Mouse (Mus musculus) kidney, postnatal 4 days (tissue): ENCODE measurements at regions not wholly inside any gene's neighbourhood (a gene's known extent, or its start where the extent isn't known, plus 50 kb on each side); places are given as distances from the start of the nearest gene placed in this dataset.

ENCODE experiments used
- DNase-seq, 2 experiments: peaks; one replicate each; pipeline ENCODE4 v3.0.0; 2021; ENCODE audit warnings: mixed read lengths in 2 of 2

DNA sequence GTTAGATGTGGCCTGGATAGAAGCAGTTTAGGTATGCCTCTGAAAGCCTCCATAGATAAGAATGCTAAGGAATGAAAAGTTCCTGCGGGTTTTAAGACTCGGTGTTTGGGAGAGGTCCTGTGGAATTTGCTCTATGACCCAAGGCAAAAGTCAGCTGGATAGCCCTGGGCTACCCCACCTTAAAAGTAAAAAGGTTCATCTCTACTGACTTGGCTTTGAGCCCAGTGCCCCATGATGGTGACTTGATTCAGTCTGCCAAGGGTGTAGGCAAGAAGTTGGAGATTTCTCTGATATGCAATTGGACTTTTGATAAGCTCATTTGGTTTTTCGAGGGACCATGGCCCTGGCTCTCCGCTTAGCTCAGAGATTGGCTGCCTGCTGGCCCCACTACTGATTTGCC lies 78.8 kb upstream of the Herc3 start:
- DNase-seq: no peak

DNA sequence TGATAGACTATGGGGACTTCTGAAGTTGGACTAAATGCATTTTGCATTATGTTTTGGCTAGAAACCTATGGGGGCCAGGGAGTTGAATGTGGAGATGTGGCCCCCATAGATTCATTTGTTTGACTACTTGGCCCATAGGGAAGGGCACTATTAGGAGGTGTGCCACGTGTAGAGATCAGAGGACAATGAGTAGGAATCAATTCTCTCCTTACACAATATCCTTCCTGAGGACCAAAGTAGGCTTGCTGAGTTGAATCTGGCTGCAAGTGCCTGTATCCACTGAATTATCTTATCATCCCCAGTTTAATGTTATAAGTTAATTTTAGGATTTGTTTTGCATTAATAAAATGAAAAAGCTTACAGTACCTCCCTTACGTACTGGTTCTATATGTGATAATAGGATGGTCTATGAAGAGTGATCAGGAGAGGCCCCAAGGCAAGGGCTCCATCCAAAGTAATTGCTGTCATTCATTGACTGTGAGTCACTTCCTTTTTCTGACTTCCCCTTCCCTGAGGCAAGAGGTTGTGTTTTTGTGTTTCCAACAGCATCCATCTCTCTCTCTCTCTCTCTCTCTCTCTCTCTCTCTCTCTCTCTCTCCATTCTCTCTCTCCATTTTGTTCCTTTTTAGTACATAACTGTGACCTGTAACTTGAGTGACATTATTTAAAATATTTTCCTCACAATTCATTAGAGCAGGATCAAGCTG lies 74.8 kb upstream of the Herc3 start:
- no peak for DNase-seq

DNA sequence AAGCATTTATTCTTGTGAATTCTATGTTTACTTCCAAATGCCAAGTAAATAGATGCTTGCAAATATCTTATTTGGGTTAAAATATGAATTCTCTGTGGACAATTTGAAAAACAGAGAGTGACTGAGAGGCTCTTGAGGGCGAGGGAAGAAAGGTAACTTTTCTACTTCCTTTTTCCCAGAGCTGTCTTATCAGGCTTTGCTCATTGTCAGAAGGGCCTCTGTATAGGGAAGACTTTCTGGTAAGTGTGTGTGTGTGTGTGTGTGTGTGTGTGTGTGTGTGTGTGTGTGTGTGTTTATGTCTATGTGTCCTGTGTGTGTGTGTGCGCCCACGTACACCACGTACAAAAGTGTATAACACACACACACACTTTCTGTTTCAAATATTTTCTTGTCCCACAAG lies 73.9 kb upstream of the Herc3 start:
- no peak for DNase-seq

DNA sequence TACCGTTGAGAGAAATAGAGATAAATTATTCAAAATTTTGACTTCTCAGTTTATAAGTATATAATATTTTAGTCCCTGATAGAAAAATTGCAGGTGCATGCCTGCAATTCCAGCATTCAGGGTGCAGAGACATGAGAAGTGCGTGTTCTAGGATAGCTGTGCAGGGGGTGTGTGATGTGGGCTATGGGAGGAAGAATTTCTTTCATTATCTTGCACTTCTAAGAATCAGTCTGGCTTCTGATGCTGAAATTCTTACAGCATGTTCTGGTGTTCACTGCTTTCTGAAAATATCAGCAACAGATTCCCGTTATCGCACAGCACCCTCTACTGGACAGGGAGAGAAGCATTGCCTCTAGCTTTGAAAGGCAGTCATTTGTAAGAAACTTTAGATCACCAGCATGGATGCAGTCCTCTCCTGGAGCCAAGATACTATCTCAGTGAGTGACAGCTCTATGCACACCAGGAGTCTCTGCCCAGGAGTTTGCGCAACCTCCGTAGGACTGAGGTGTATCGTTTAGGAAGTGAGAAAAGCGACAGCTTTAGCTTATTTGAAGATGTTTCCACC lies 60.5 kb upstream of the Herc3 start:
- DNase-seq: peak; percentile 76 to 80

DNA sequence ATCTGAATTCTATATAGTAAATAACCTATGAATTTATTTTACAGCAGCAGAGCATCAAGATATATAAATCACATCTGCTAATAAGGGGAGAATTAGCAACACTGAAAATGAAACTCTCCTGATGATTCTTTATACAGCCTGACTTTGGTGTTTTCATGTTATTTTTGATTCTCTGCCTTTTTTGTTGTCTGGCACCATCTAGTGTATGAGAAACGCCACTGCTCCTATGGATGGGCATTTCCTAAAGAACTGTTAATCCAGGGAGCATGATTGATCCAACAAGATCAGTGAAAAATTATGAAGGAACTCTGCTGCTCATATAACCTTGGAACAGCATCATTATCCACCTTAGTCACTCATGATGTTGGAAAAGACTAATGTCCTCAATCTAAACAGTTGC lies 59.3 kb upstream of the Herc3 start:
- peak; percentile 20 to 36 for DNase-seq
